Mouse (Mus musculus): ENCODE results near the gene 1190005I06Rik.

- TF ChIP-seq CTCF (conservative IDR thresholded peaks at IDR 0.05; ENCODE audit: low read length) (no peak), NANOG (IDR thresholded peaks at IDR 0.05; ENCODE audit: borderline replicate concordance, low read length) (no peak), POU5F1 (IDR thresholded peaks at IDR 0.05; ENCODE audit: borderline replicate concordance, low read length) (no peak)
Measured at GRCm38 (mm10) chr8:120607460-120607859, 40.0 kb downstream of the 1190005I06Rik start.

All from E14TG2a.4 (cell line).